Mouse (Mus musculus) gastrocnemius, postnatal 36 days (tissue): Measurements from ENCODE around the gene Agbl1. TPM values are rescaled to one million over a fixed set of nuclear protein-coding genes. Genes with fewer than 3 reads are reported as not detected.
A peak's percentile ranks its signal among the peaks of the same experiment; 100 is the strongest.

Experiments
- DNase-seq, 2 experiments: peaks; one replicate each; pipeline ENCODE4 v3.0.0; 2022
- intact Hi-C: fragments of 180-260 bp; cut with DNase I; formaldehyde crosslinking; loops from one replicate; pipeline ENCODE4 v1.15.1; 2025
- total RNA-seq, 2 experiments: library from RNA; stranded (reverse); gene quantifications; 2 replicates each; pipeline ENCODE4 v1.2.3; 2021

Agbl1 gene
- total RNA-seq, 2 experiments from 2014 or later: 11.4 to 20.0 TPM

GRCm38 (mm10) chr7:76889416-76890209, 659.9 kb downstream of the Agbl1 start:
- intact Hi-C loops: no loop called here
- DNase-seq: no peak

- no peak for DNase-seq
- intact Hi-C loops: no loop called here
Observed at GRCm38 (mm10) chr7:76904096-76904495, 674.4 kb downstream of the Agbl1 start.

GRCm38 (mm10) chr7:76911672-76912071, 682.0 kb downstream of the Agbl1 start:
- no peak for DNase-seq
- intact Hi-C loops: no loop called here

GRCm38 (mm10) chr7:76918871-76919270, 689.2 kb downstream of the Agbl1 start:
- no peak for DNase-seq
- intact Hi-C loops: no loop called here

GRCm38 (mm10) chr7:76921671-76922070, 692.0 kb downstream of the Agbl1 start:
- intact Hi-C loops: no loop called here

GRCm38 (mm10) chr7:76935219-76935618, 705.5 kb downstream of the Agbl1 start:
- no peak for DNase-seq
- intact Hi-C loops: no loop called here

More at GRCm38 (mm10) chr7:76921671-76922070, 692.0 kb downstream of the Agbl1 start:
- no peak for DNase-seq

- DNase-seq: peak in 1 of 2 experiments; percentile 13
- intact Hi-C loops: loop anchor here (5.0 kb wide), 2 partner anchors 549 to 1029 kb away; no protein-coding TSS in a partner anchor
Observed at GRCm38 (mm10) chr7:76941531-76941930, 711.8 kb downstream of the Agbl1 start.

GRCm38 (mm10) chr7:76971334-76971733, 741.6 kb downstream of the Agbl1 start:
- DNase-seq: no peak
- intact Hi-C loops: no loop called here

- DNase-seq: no peak
- intact Hi-C loops: no loop called here
Observed at GRCm38 (mm10) chr7:77009571-77009970, 779.9 kb downstream of the Agbl1 start.

GRCm38 (mm10) chr7:77029019-77029418, 799.3 kb downstream of the Agbl1 start:
- DNase-seq: no peak
- intact Hi-C loops: no loop called here

- DNase-seq: no peak
- intact Hi-C loops: no loop called here
Observed at GRCm38 (mm10) chr7:77076033-77076432, 846.3 kb downstream of the Agbl1 start.

- intact Hi-C loops: no loop called here
Observed at GRCm38 (mm10) chr7:77087266-77087665, 857.6 kb downstream of the Agbl1 start.

GRCm38 (mm10) chr7:77095153-77095552, 865.5 kb downstream of the Agbl1 start:
- no peak for DNase-seq
- intact Hi-C loops: no loop called here

More at GRCm38 (mm10) chr7:77087266-77087665, 857.6 kb downstream of the Agbl1 start:
- DNase-seq: no peak

- no peak for DNase-seq
- intact Hi-C loops: no loop called here
Observed at GRCm38 (mm10) chr7:77114021-77114420, 884.3 kb downstream of the Agbl1 start.

GRCm38 (mm10) chr7:77129045-77129444, 899.4 kb downstream of the Agbl1 start:
- DNase-seq: no peak
- intact Hi-C loops: no loop called here

- intact Hi-C loops: no loop called here
- no peak for DNase-seq
Observed at GRCm38 (mm10) chr7:77131950-77132349, 902.3 kb downstream of the Agbl1 start.

GRCm38 (mm10) chr7:77132615-77133420, 903.1 kb downstream of the Agbl1 start:
- intact Hi-C loops: no loop called here
- DNase-seq: no peak

- intact Hi-C loops: no loop called here
- no peak for DNase-seq
Observed at GRCm38 (mm10) chr7:77134860-77135259, 905.2 kb downstream of the Agbl1 start.

GRCm38 (mm10) chr7:77138707-77139106, 909.0 kb downstream of the Agbl1 start:
- intact Hi-C loops: no loop called here
- DNase-seq: no peak

GRCm38 (mm10) chr7:77147527-77147926, 917.8 kb downstream of the Agbl1 start:
- no peak for DNase-seq
- intact Hi-C loops: no loop called here

GRCm38 (mm10) chr7:77148820-77149219, 919.1 kb downstream of the Agbl1 start:
- intact Hi-C loops: no loop called here
- DNase-seq: no peak
